Mouse (Mus musculus): ENCODE measurements around the gene Lingo2.
"Not testable (repeated sequence)": the region's sequence is repeated elsewhere in the genome, so short reads cannot be mapped to it uniquely, and the experiment has no call there.

Lingo2 gene

GRCm38 (mm10) chr4:35845140-35845539 is 1106.4 kb downstream of the Lingo2 start:
- DNase-seq (ENCODE audit: low read depth, low spot score): no peak

DNA sequence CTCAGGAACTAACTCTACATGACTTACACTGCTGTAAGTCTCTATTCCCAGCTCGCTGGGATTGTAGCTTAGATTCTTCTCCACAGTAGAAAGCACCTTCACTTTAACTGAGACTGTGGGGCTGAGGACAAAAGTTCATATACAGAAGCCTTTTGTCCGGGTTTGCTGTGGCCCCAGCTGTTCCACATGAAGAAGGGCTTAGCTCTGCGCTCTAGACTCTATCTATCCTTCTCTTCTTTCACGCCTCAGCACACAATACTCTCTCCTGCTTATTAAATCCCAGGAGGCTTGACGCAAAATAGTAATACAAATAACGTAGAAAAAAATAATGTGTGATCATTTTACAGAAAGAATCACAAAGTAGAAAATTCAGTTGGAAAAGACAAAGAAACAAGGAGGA is 1107.0 kb downstream of the Lingo2 start:
- no peak for DNase-seq (ENCODE audit: low read depth, low spot score)

DNA sequence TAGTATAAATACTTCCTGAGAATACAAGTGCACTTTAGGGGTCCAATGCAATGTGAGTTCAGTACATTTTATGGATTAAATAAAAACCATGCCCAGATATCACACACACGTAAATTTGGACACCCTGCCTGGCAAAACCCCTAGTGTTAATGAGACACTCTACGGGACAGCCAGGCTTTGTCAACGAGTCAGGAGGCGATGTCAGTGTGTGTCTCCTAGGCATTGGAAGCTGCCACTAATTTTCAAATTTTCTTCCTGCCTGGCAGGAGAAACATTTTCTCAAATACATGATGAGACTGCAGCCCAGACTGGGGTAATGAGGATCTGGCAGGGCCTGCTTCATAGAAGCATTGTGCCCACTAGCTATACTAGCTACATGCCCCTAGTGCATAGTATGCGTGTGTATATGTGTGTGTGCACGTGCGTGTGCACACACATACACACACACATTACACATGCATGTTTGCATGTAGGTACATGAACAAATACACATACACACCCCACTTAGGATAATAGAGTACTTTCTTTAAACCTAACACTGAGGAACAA is 1128.2 kb downstream of the Lingo2 start:
- DNase-seq (ENCODE audit: low read depth, low spot score): no peak

GRCm38 (mm10) chr4:35820701-35821100 is 1130.8 kb downstream of the Lingo2 start:
- no peak for DNase-seq (ENCODE audit: low read depth, low spot score)

DNA sequence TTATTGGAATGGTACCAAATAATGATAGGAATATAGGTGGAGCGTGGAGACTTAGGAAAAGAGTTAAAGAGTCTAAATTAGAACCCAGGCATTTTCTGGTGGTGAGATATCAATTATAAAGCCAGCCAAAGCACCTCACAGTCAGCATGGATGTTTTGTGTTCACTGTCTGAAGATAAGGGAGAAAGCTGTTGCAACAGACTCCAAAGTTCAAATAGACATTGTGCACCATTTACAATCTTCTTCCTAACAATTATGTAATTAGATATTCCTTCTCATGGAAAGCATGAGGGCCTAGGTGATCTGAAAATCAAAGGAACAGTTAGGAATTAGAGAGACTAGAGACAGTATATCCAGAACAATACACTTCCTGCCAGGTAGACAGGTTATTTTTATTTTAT is 1136.8 kb downstream of the Lingo2 start:
- no peak for DNase-seq (ENCODE audit: low read depth, low spot score)

GRCm38 (mm10) chr4:35807497-35808210 is 1143.9 kb downstream of the Lingo2 start:
- DNase-seq (ENCODE audit: low read depth, low spot score): no peak

DNA sequence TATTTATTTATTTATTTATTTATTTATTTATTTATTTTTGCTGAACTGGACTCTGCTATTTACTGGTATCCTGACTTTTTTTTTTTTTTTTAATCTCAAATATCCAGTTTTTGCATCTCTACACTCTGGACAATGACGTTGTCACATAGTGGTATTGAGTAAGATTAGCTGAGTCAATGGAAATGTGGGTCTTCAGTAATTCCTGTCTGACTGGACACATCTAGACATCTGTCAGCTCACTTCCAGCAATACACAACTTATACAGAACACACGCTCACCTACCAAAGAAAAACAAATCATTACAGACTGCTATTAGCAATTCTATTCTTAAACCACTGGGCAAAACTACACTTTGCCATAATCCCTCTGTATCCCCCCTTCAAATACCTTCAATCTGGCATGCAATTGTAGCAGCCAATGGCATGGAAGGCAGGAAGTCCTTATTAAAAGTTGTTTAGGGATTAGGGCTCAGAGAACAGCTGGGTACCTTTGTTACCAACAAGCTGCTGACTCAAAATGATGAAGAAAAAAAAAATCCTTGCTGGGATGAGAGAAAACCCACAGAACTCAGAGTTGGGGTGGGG is 1144.6 kb downstream of the Lingo2 start:
- DNase-seq (ENCODE audit: low read depth, low spot score): no peak

DNA sequence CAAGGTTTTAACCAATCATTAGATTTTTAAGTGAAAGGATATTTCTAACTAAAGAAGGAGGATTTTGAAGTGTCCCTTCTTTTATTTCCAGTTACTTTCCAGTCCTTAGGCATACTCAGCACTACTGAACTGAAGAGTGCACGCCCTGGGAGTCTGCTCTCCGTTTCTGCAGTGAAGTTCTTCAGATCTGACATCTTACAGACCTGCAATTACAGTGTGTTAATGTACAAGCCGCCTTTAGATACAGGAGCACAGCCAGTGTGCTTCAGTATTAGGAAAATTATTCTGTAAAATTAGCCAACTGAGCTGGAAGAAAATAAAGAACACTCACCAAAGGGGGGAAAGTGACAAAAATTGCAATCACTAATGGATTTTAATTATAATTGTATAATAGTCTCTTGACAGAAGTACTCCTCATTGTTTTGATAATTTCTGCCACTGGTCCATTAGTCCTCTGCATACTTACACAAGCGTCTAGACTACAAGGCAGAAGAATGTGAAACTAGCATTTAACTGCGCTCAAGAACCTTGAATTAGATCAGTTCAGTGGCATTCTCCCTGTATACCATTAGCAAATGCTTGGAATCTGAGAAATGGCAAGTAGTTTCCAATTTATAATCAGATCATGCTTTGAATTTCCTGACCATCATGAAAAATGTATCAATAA is 1167.2 kb downstream of the Lingo2 start:
- no peak for DNase-seq (ENCODE audit: low read depth, low spot score)

DNA sequence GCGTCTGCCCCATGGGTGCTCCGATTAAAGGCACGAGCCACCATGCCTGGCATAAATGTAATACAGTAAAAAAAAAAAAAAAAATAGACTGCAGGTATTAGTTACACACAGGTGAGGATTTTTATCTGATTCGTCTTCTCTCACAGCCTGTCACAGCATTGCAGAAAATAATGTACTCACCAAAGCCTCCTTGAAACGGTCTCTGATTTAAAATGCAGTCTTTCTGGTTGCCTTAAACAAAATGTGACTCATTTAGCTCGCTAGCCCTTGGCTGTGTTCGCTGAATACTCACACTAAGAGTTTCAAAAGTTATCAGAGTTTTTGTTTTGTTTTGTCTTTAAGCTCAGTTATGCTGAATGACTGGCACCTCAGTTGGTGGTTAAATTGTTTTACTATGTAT is 1180.7 kb downstream of the Lingo2 start:
- DNase-seq (ENCODE audit: low read depth, low spot score): no peak

GRCm38 (mm10) chr4:35766905-35767304 is 1184.6 kb downstream of the Lingo2 start:
- DNase-seq (ENCODE audit: low read depth, low spot score): no peak

- DNase-seq (ENCODE audit: low read depth, low spot score): no peak
Observed at GRCm38 (mm10) chr4:35761181-35761580, 1190.4 kb downstream of the Lingo2 start.

GRCm38 (mm10) chr4:35752121-35752860 is 1199.3 kb downstream of the Lingo2 start:
- DNase-seq (ENCODE audit: low read depth, low spot score): no peak

- no peak for DNase-seq (ENCODE audit: low read depth, low spot score)
Observed at GRCm38 (mm10) chr4:35746693-35747092, 1204.9 kb downstream of the Lingo2 start.

- DNase-seq (ENCODE audit: low read depth, low spot score): no peak
Observed at GRCm38 (mm10) chr4:35724774-35725173, 1226.8 kb downstream of the Lingo2 start.

DNA sequence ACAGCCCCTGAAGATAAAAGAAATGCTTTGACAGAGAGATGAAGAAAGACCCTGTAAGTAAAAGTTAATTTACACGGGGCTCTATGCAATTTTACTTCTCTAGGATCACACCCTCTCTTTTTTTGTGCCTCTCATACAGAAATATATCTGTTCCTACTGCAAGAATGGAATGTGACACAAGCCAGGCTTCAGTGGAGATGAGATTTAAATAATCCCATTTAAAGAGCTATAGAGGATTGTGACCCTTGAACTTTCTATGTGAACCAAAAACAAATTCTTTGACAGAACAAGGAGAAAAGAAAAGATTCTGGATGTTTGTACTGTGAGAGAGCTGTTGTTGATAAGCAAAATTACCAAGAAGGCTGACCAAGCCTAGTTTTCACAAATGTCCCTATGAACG is 1247.4 kb downstream of the Lingo2 start:
- DNase-seq (ENCODE audit: low read depth, low spot score): no peak

- DNase-seq (ENCODE audit: low read depth, low spot score): no peak
Observed at GRCm38 (mm10) chr4:35702661-35703060, 1248.9 kb downstream of the Lingo2 start.

- no peak for DNase-seq (ENCODE audit: low read depth, low spot score)
Observed at GRCm38 (mm10) chr4:35695137-35695522, 1256.4 kb downstream of the Lingo2 start.

DNA sequence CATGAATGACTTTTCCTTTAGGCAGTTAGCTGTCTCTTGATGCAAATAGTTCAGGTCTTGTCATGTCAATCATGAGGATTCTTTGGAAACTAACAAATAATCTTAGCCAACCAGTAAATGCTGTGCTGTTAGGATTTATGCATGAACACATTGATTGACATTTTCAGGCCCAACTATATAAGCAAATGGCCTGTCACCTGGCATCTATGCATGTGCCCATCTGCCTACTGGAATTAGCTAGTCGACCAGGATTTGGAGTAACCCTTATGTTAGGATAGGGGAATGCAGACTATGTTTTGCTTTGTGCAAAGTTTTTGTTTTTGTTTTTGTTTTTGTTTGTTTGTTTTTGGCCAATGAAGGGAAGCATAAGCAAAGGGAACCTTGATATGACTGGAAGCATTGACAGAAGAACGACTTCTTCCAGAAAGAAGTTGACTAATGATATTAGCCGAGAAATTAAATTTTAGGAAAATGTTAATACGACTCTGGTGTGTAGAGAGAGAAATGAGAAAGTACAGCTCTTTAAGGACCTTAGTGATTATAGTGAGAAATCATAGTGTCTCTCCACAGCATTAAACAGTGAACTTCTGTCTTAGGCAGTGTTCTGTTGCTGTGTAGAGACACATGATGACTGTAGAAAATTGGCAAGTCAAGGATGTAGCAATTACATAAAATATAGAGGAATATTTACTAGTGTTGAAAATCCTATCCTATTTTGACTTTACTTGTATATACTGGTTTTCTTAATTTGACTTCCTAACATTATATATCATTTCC is 1257.0 kb downstream of the Lingo2 start:
- no peak for DNase-seq (ENCODE audit: low read depth, low spot score)

DNA sequence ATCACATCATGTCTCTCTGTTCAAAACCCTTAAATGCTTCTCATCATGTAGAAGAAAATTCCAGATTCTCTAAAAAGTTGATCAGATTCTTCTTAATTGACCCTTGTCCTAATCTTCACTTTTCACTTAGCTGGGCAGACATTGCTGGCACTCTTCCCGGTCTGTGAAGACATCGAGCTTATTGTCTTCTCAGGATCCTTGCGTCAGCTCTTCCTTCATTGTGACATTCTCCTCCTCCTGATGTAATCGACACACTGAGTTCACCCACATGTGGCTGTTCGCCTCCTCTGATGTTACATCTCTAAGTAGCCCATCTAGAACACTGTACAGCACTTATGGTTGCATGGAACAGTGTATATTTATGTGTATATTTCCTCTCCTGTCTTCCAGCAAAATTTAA is 1261.0 kb downstream of the Lingo2 start:
- DNase-seq (ENCODE audit: low read depth, low spot score): no peak

GRCm38 (mm10) chr4:35688498-35689240 is 1262.9 kb downstream of the Lingo2 start:
- DNase-seq (ENCODE audit: low read depth, low spot score): not testable (repeated sequence)
